ENCODE assay signal across 15 mouse cellular contexts in genomic region chr1:135168453-135169200, GRCm38 (mm10). TPM values are rescaled to one million over a fixed set of nuclear protein-coding genes. Genes with fewer than 3 reads are reported as not detected.
"Had no signal": no experiment of that assay in that cellular context is flagged by ENCODE, and none has a peak within 500 bp of the region (broad histone marks: within the 10 kb centered on the region; RNA-seq: fewer than 3 reads in every experiment).

No protein-coding gene starts in this region.

- H3K9me3 ChIP-seq: hindbrain, embryonic 15.5 days; limb, embryonic 10.5 days; liver, embryonic 12.5 days; lung, embryonic 15.5 days; megakaryocyte, embryonic 14.5 days; midbrain, embryonic 12.5 days; neural tube, embryonic 13.5 days; stomach, embryonic 15.5 days had no signal

- H3K4me1 ChIP-seq: liver, embryonic 12.5 days; megakaryocyte, embryonic 14.5 days; midbrain, embryonic 12.5 days; neural tube, embryonic 13.5 days; stomach, embryonic 15.5 days had no signal

- H3K27ac ChIP-seq: limb, embryonic 10.5 days; liver, embryonic 12.5 days; macrophage; midbrain, embryonic 12.5 days; neural tube, embryonic 13.5 days; stomach, embryonic 15.5 days had no signal

- H3K27me3 ChIP-seq: hindbrain, embryonic 15.5 days; lung, embryonic 15.5 days; midbrain, embryonic 12.5 days; neural tube, embryonic 13.5 days; stomach, embryonic 15.5 days had no signal

- H3K4me3 ChIP-seq: hindbrain, embryonic 15.5 days; limb, embryonic 10.5 days; liver, embryonic 12.5 days; lung, embryonic 15.5 days; megakaryocyte, embryonic 14.5 days; midbrain, embryonic 12.5 days; neural tube, embryonic 13.5 days; stomach, embryonic 15.5 days had no signal

- DNase-seq: lung, postnatal 14 days; right cerebral cortex, postnatal 14 days; thymus, postnatal 14 days had no signal

- H3K36me3 ChIP-seq: hindbrain, embryonic 15.5 days; limb, embryonic 10.5 days; liver, embryonic 12.5 days; lung, embryonic 15.5 days; midbrain, embryonic 12.5 days; neural tube, embryonic 13.5 days; stomach, embryonic 15.5 days had no signal

RNA-seq across cellular contexts. Expression of gene Gpr37l1, which starts 1.1 kb away (rescaled TPM):
- polyA plus RNA-seq: limb, embryonic 10.5 days; liver, embryonic 12.5 days; liver, embryonic 16.5 days; macrophage; midbrain, embryonic 12.5 days had no signal

RNA-seq across cellular contexts. Expression of gene Ptpn7, which starts 36.1 kb away (rescaled TPM):
- total RNA-seq: layer of hippocampus, adult 18-20 months; layer of hippocampus, postnatal 14 days had no signal
